Mouse (Mus musculus): ENCODE measurements around the gene Pik3ca.

The Pik3ca gene

GRCm38 (mm10) chr3:32513528-32513927 is 116.1 kb downstream of the Pik3ca start:
- Histone ChIP-seq H3K9me3 (ENCODE audit: low read length) (no peaks in the 10 kb centered on the region), H3K36me3 (ENCODE audit: insufficient read depth, low read length) (peaks cover 55% of the 10 kb centered on the region), H3K27me3 (ENCODE audit: insufficient read depth, low read length) (no peaks in the 10 kb centered on the region), H3K4me1 (replicated peaks; ENCODE audit: low read depth, low read length) (peaks cover 24% of the 10 kb centered on the region), H3K4me3 (replicated peaks; ENCODE audit: low read length) (no peak overlapping the region)
- TF ChIP-seq POU5F1 (IDR thresholded peaks at IDR 0.05; ENCODE audit: borderline replicate concordance, low read length) (no peak), NANOG (IDR thresholded peaks at IDR 0.05; ENCODE audit: borderline replicate concordance, low read length) (no peak), CTCF (conservative IDR thresholded peaks at IDR 0.05; ENCODE audit: low read length) (no peak)
